Comparison of ENCODE assay signal across 8 mouse cellular contexts in the genomic region with DNA sequence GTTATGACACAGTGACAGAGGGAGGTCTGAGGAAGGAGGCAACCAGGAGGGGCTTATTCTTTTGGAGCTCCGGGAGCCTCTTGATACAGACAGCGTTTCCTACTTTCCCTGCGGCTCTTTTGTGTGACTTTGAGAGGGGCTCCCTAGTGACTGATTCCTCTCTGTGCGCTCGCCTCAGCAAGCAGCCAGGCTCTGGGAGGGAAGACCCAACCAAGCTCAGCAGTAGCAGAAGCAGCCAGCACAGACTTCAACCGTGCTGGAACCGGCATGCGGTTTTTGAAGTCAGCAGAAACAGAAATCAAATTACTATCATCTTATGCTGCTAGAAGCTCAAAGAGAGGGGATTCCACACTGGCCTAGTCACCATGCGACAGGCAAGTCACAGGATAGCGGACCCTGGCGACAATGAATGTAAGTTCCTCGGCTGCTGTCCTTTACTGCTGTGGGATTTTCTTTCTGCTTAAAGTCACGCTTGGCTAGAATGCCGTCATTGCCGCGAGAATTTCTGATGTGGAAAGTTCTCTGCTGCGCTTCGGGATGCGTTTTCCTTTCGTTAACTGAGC. TPM values are rescaled to one million over a fixed set of nuclear protein-coding genes. Genes with fewer than 3 reads are reported as not detected.
DNase-seq lines count a peak whose midpoint lies in the region; ATAC-seq and TF ChIP-seq lines count a peak whose summit lies in the region.

A gene (plus strand): TSS at position 22 of the 563 bp plus-strand sequence.

- no peak for TF ChIP-seq EP300 in liver, embryonic 14.5 days (IDR thresholded peaks at IDR 0.05; ENCODE audit: low read depth)

- no peaks in the 10 kb centered on the region for H3K36me3 ChIP-seq in embryonic facial prominence, embryonic 11.5 days (replicated peaks; ENCODE audit: control insufficient read depth, insufficient read depth, low read depth, low read length)
- no peaks in the 10 kb centered on the region for H3K36me3 ChIP-seq in hindbrain, embryonic 13.5 days
- H3K36me3 ChIP-seq in liver, embryonic 14.5 days (replicated peaks; ENCODE audit: control insufficient read depth, insufficient read depth, low read depth), result no peaks in the 10 kb centered on the region

- peaks cover 4% of the 10 kb centered on the region; the same call in 1 of the 2 replicates for H3K27me3 ChIP-seq in embryonic facial prominence, embryonic 11.5 days (ENCODE audit: control insufficient read depth, insufficient read depth, low read length)
- peaks cover 30% of the 10 kb centered on the region; the same call in 1 of the 2 replicates for H3K27me3 ChIP-seq in hindbrain, embryonic 13.5 days
- H3K27me3 ChIP-seq in liver, embryonic 14.5 days (ENCODE audit: control insufficient read depth, insufficient read depth, low read length), result no peaks in the 10 kb centered on the region; the same call in none of the 2 replicates

- TF ChIP-seq CTCF in gastrocnemius, adult 2 months (IDR thresholded peaks at IDR 0.05), result no peak
- no peak for TF ChIP-seq CTCF in liver, embryonic 14.5 days (IDR thresholded peaks at IDR 0.05; ENCODE audit: low read depth)

- peak within 1 kb of the TSS; percentile 70 for H3K4me3 ChIP-seq in gastrocnemius, adult 2 months
- peak within 1 kb of the TSS; percentile 32 for H3K4me3 ChIP-seq in embryonic facial prominence, embryonic 11.5 days (ENCODE audit: low read depth, low read length)
- H3K4me3 ChIP-seq in hindbrain, embryonic 13.5 days, result peak within 1 kb of the TSS; percentile 45
- peak within 1 kb of the TSS; percentile 52 to 59 for H3K4me3 ChIP-seq in liver, embryonic 14.5 days (ENCODE audit: insufficient read depth in 1 of 2, low read depth in 2 of 2, low read length in 2 of 2)

- peak within 1 kb of the TSS; percentile 69 for H3K4me2 ChIP-seq in embryonic facial prominence, embryonic 11.5 days (ENCODE audit: low read depth, low read length)
- H3K4me2 ChIP-seq in hindbrain, embryonic 13.5 days, result peak within 1 kb of the TSS; percentile 81
- H3K4me2 ChIP-seq in liver, embryonic 14.5 days (ENCODE audit: low read depth), result peak within 1 kb of the TSS; percentile 74

- peaks cover 3% of the 10 kb centered on the region; the same call in 1 of the 2 replicates for H3K4me1 ChIP-seq in embryonic facial prominence, embryonic 11.5 days (ENCODE audit: control insufficient read depth, insufficient read depth, low read length)
- peaks cover 26% of the 10 kb centered on the region for H3K4me1 ChIP-seq in hindbrain, embryonic 13.5 days (replicated peaks)
- H3K4me1 ChIP-seq in liver, embryonic 14.5 days (replicated peaks; ENCODE audit: control insufficient read depth in 2 of 2, insufficient read depth in 2 of 2, low read length in 1 of 2), result peaks cover 2 to 10% of the 10 kb centered on the region in 2 experiments; a peak in 3 of 4 replicates

- H3K9me3 ChIP-seq in embryonic facial prominence, embryonic 11.5 days (replicated peaks; ENCODE audit: control insufficient read depth, low read length), result no peaks in the 10 kb centered on the region
- no peaks in the 10 kb centered on the region for H3K9me3 ChIP-seq in hindbrain, embryonic 13.5 days
- H3K9me3 ChIP-seq in liver, embryonic 14.5 days (ENCODE audit: control insufficient read depth, low read length), result no peaks in the 10 kb centered on the region

- intact Hi-C loops in gastrocnemius, adult 2 months (cut with DNase I), result loop anchor here (10.0 kb wide), 1 partner anchor 64 kb away; no protein-coding TSS in a partner anchor

- under 1% methylated on average over 20 of the region's 20 CpGs for WGBS in embryonic facial prominence, embryonic 11.5 days
- WGBS in hindbrain, embryonic 13.5 days, result under 1% methylated on average over 20 of the region's 20 CpGs
- WGBS in liver, embryonic 14.5 days (ENCODE audit: insufficient replicate concordance), result 2% methylated on average over 20 of the region's 20 CpGs

- ATAC-seq in embryonic facial prominence, embryonic 11.5 days (replicated peaks; ENCODE audit: insufficient number of reproducible peaks, low FRiP score, low TSS enrichment, low read depth), result no peak
- peak; percentile 61 for ATAC-seq in hindbrain, embryonic 13.5 days (ENCODE audit: low FRiP score)
- no peak for ATAC-seq in liver, embryonic 14.5 days (ENCODE audit: insufficient read depth)

- no peak for DNase-seq in gastrocnemius, adult 2 months
- no peak for DNase-seq in gastrocnemius, postnatal 4 days (ENCODE audit: low spot score in 2 of 2)
- DNase-seq in B cell, adult 2 months, result peak; percentile 19 to 28
- DNase-seq in embryonic facial prominence, embryonic 11.5 days (ENCODE audit: low spot score), result peak; percentile 64
- DNase-seq in liver, embryonic 14.5 days (ENCODE audit: low read depth in 3 of 3, low spot score in 3 of 3), result no peak
- DNase-seq in right cerebral cortex, postnatal 10 days (ENCODE audit: low spot score in 2 of 2), result peak; percentile 42 to 47
- no peak for DNase-seq in urinary bladder, postnatal 36 days (ENCODE audit: low spot score in 2 of 2)

- peak within 1 kb of the TSS; percentile 48 for H3K27ac ChIP-seq in gastrocnemius, adult 2 months
- H3K27ac ChIP-seq in embryonic facial prominence, embryonic 11.5 days (replicated peaks; ENCODE audit: low read depth, low read length), result no peak within 1 kb of the TSS
- H3K27ac ChIP-seq in hindbrain, embryonic 13.5 days, result 0 out of 2 replicates have a peak within 1 kb of the TSS, but pooled peaks have one; percentile 42
- no peak within 1 kb of the TSS for H3K27ac ChIP-seq in liver, embryonic 14.5 days

- H3K9ac ChIP-seq in embryonic facial prominence, embryonic 11.5 days (replicated peaks; ENCODE audit: low read length), result peak within 1 kb of the TSS; percentile 44
- peak within 1 kb of the TSS; percentile 68 for H3K9ac ChIP-seq in hindbrain, embryonic 13.5 days
- peak within 1 kb of the TSS; percentile 60 for H3K9ac ChIP-seq in liver, embryonic 14.5 days (replicated peaks)

RNA-seq across cellular contexts. Expression of the gene that starts here (rescaled TPM):
- total RNA-seq in gastrocnemius, adult 2 months (2021), result under 1 TPM; 0.15 to 0.20 TPM
- 1 to 10 TPM in 1 of 2 experiments, under 1 TPM in 1; 0.88 to 1.0 TPM for total RNA-seq in gastrocnemius, postnatal 4 days (2021)
- 0.31 and 0.32 TPM in 2 replicates for polyA plus RNA-seq in embryonic facial prominence, embryonic 11.5 days (2014; fragmentation: Nextera tagmentation; extraction: Ambion mirVana)
- 1.6 and 2.0 TPM in 2 replicates for polyA plus RNA-seq in hindbrain, embryonic 13.5 days (2015; fragmentation: Nextera tagmentation; extraction: Ambion mirVana)
- polyA plus RNA-seq in liver, embryonic 14.5 days (2012; rRNA removed), result 0.16 and 0.23 TPM in 2 replicates
- polyA plus RNA-seq in liver, embryonic 14.5 days (2014; fragmentation: Nextera tagmentation; extraction: Ambion mirVana), result 0.23 and 0.29 TPM in 2 replicates

Comparison
In these comparisons a context has a peak if more than half of its experiments do, and no peak if none do; other contexts are left out.
1. Peak in DNase-seq, H3K4me3 ChIP-seq, H3K9ac ChIP-seq and H3K4me2 ChIP-seq in embryonic facial prominence, embryonic 11.5 days; RNA of the gene not detected or under 1 TPM.
2. DNase-seq: peak in B cell, adult 2 months (2 of 2) and right cerebral cortex, postnatal 10 days (2 of 2); none in gastrocnemius, adult 2 months (single experiment), gastrocnemius, postnatal 4 days (0 of 2), liver, embryonic 14.5 days (0 of 3) and urinary bladder, postnatal 36 days (0 of 2).
3. H3K27ac ChIP-seq: peak in gastrocnemius, adult 2 months (single experiment) and hindbrain, embryonic 13.5 days (single experiment); none in embryonic facial prominence, embryonic 11.5 days (single experiment) and liver, embryonic 14.5 days (single experiment).
4. Peak in every context shown above with its lines, with median percentiles within 50 percentile points of each other: H3K4me3 ChIP-seq, H3K4me2 ChIP-seq and H3K9ac ChIP-seq.